Mouse (Mus musculus) liver, embryonic 11.5 days (tissue): ENCODE measurements around the gene Olfr1324. TPM values are rescaled to one million over a fixed set of nuclear protein-coding genes. Genes with fewer than 3 reads are reported as not detected.
"Not testable (repeated sequence)": the region's sequence is repeated elsewhere in the genome, so short reads cannot be mapped to it uniquely, and the experiment has no call there.

ENCODE experiments used
- ATAC-seq: fragments of 200-750 bp; cut with Nextera tagmentation; replicated peaks from 2 replicates; pipeline ENCODE4 v1.8.0; 2017; ENCODE audit warnings: moderate number of reproducible peaks, mild to moderate bottlenecking, moderate TSS enrichment, moderate library complexity; ENCODE audit not compliant: low FRiP score
- DNase-seq: peaks from one replicate; pipeline ENCODE4 v3.0.0-alpha.2; 2017; ENCODE audit warnings: low spot score
- H3K27ac ChIP-seq: fragments of 300-500 bp; sonication (generic); 2 replicates; pipeline ENCODE4 v1.5.1; 2014; ENCODE audit warnings: mild to moderate bottlenecking, low read depth, low read length, control low read depth
- H3K27me3 ChIP-seq: fragments of 300-500 bp; sonication (generic); replicated peaks from 2 replicates; pipeline ENCODE4 v1.6.1; 2014; ENCODE audit warnings: low read length, mixed read lengths; ENCODE audit not compliant: control insufficient read depth, insufficient read depth
- H3K36me3 ChIP-seq: fragments of 300-500 bp; sonication (generic); 2 replicates; pipeline ENCODE4 v1.6.1; 2014; ENCODE audit warnings: mild to moderate bottlenecking, low read length, moderate library complexity, mixed read lengths; ENCODE audit not compliant: control insufficient read depth, insufficient read depth
- H3K4me1 ChIP-seq: fragments of 300-500 bp; sonication (generic); replicated peaks from 2 replicates; pipeline ENCODE4 v1.6.1; 2014; ENCODE audit warnings: low read length, mixed read lengths; ENCODE audit not compliant: control insufficient read depth, insufficient read depth
- H3K4me2 ChIP-seq: fragments of 300-500 bp; sonication (generic); 2 replicates; pipeline ENCODE4 v1.6.1; 2014; ENCODE audit warnings: mild to moderate bottlenecking, control low read depth, moderate library complexity
- H3K4me3 ChIP-seq: fragments of 300-500 bp; sonication (generic); 2 replicates; pipeline ENCODE4 v1.5.1; 2014; ENCODE audit warnings: low read depth, low read length, control low read depth
- H3K9ac ChIP-seq: fragments of 300-500 bp; sonication (generic); 2 replicates; pipeline ENCODE4 v1.6.1; 2014; ENCODE audit warnings: low read depth, low read length, control low read depth
- H3K9me3 ChIP-seq: fragments of 300-500 bp; sonication (generic); 2 replicates; pipeline ENCODE4 v1.6.1; 2016; ENCODE audit warnings: low read length, inconsistent platforms, mixed read lengths; ENCODE audit not compliant: control insufficient read depth
- WGBS: fragments of 180-500 bp; shearing (Covaris S2); extraction: QIAGEN DNeasy Blood & Tissue Kit; methylation state at CpG from one replicate; pipeline ENCODE4 v1.1.7; 2014; 5-methylcytosine and 5-hydroxymethylcytosine counted together
- polyA plus RNA-seq: library from polyadenylated mRNA; unstranded; fragments of >200 nt; fragmentation: Nextera tagmentation; extraction: Ambion mirVana; gene quantifications from 2 replicates; pipeline ENCODE4 v1.2.1, GENCODE M21; 2014

Olfr1324 gene
- polyA plus RNA-seq, 1 experiment from 2014 or later, result not detected

DNA sequence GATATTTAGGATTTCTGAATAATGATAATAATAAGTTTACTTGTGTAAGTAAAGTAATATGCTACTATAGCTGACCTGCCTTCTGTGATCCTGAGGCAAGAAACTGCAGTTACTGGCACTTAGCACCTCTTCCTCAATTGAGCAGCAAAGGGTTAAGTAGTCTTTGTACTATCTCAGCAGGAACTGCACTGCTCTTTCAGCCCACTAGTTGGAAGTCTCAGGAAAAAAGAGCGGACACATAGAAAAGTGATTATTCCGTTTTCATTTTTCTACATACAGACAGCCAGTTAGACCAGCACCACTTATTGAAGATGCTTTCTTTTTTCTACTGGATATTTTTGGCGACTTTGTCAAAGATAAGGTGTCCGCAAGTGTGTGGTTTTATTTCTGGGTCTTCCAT is 37.7 kb downstream of the Olfr1324 start:
- not testable (repeated sequence) for H3K27me3 ChIP-seq, H3K9me3 ChIP-seq, H3K27ac ChIP-seq, H3K36me3 ChIP-seq, H3K4me2 ChIP-seq, DNase-seq, H3K4me1 ChIP-seq, H3K4me3 ChIP-seq, H3K9ac ChIP-seq, ATAC-seq
- 84% methylated on average over 4 of the region's 4 CpGs for WGBS

DNA sequence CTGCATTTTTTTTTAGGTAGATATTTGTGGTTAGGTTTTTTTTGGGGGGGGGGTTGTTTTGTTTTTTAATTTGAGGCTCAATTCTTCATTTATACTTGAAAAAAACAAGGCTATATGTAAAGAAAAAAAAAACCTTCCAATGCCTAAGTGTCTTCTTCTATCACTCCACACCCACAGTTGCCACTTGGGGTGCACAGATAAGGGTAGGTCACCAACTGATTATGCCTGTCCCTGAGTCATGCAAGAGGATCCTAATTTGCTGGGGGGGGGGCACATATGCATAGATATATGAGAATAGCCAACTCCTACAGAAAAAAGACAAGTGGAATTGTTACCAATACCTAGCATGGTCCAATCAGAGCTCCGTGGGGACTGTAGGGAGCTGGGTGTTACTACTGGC is 53.3 kb downstream of the Olfr1324 start:
- no peak for DNase-seq
- WGBS, result 92% methylated on average over 1 of the region's 1 CpGs
- Histone ChIP-seq H3K9ac (no peak overlapping the region), H3K4me2 (no peak overlapping the region), H3K27ac (no peak overlapping the region), H3K36me3 (no peaks in the 10 kb centered on the region), H3K9me3 (no peaks in the 10 kb centered on the region), H3K27me3 (no peaks in the 10 kb centered on the region), H3K4me1 (no peaks in the 10 kb centered on the region), H3K4me3 (no peak overlapping the region)
- ATAC-seq, result no peak
